Mouse (Mus musculus): ENCODE results near the gene Abcc4.

Gene Abcc4

GRCm38 (mm10) chr14:118712889-118713288 is 6.9 kb upstream of the Abcc4 start:
- no peak for DNase-seq (ENCODE audit: low spot score in 2 of 2)

DNA sequence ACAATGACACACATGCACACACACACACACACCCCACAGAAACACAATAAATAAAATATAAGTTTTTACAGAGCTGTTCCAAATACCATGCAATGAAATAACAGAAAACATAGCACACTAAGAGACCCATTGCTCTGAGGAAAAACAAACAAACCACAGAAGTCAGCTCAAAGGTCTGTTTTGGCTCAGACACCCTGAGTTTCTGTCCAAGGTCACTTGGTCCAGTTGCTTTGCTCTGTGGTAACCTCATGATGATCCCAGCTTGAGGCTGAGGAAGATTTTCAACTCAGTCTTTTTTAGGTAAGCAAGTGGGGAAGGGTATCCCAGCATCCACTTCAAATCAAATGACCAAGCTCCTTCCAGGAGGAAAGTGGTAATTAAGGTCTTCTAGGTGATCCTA is 4.9 kb upstream of the Abcc4 start:
- no peak for DNase-seq (ENCODE audit: low spot score in 2 of 2)

DNA sequence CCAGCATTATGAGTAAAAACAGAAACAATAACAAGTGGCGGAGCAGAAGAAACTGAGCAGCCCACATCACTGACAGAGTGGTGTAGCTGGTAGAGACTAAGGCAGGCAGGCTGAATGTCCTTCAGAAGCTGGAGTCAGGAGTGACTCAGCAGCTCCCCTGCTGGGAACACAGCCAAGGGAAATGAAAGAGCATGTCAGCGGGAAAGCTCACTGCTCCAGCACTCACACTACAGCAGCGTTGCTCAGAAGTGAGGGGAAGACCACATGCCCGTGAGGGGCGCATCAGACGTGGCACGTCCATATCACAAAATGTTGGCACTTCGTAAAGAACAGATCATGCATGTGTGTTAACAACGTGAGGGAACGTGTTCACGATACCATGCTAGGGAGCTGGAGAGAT is 3.7 kb upstream of the Abcc4 start:
- DNase-seq (ENCODE audit: low spot score in 2 of 2) = peak; percentile 88 to 89

- DNase-seq (ENCODE audit: low spot score in 2 of 2) = no peak
Observed at GRCm38 (mm10) chr14:118708126-118708525, 2.1 kb upstream of the Abcc4 start.

GRCm38 (mm10) chr14:118706962-118707361 is 943 bp upstream of the Abcc4 start:
- no peak for DNase-seq (ENCODE audit: low spot score in 2 of 2)

DNA sequence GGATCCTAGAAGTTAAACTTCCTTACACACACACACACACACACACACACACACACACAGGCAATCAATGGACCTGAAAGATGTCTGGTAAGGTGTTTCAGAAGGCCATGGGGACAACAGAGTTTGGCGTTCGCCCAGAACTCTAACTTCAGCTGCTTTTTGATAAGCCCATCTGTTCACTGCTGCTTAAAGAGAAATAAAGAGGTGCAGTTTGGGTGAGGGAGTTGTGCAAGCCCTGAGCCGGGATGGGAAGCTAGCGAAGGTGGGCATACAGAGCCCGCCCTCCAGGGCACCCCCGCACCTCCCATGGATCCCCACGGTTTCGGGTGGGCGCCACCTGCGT is 583 bp downstream of the Abcc4 start:
- DNase-seq (ENCODE audit: low spot score in 2 of 2) = no peak

DNA sequence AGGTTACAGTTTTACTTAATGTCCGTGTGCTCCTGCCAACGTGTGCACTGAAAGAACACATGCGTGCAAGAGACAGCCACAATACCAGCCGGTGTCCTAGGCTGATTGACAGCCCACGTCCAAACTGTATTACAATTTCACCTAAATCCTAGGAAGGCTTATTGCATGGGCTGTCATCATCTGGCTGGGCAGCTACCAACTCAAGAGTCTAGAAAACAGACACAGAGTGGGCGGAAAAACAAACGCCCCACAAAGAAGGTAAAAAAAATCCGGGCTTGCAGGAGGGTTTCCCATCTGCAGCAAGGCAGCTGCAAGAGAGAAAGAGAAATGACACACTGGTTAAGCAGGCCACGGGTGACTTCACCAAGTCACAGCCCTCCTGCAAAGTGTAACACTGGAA is 2.7 kb downstream of the Abcc4 start:
- no peak for DNase-seq (ENCODE audit: low spot score in 2 of 2)

- no peak for DNase-seq (ENCODE audit: low spot score in 2 of 2)
Observed at GRCm38 (mm10) chr14:118701991-118702608, 3.9 kb downstream of the Abcc4 start.

DNA sequence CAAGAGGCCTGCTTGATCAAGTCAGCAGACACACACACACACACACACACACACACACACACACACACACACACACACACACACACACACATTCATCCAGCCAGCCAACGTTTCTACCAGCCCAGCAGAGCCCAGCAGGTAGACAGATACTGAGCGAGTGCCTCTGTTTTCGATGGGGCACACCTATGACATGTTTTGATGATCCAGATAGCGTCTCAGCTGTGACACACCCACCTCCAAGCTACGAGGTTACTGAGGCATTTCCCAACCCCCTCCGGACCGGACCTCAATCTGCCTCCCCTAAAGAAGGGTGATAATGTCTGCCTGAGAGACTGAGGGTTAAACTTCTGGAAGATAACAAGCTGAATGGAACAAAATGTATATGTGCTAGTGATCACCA is 5.4 kb downstream of the Abcc4 start:
- DNase-seq (ENCODE audit: low spot score in 2 of 2) = no peak

DNA sequence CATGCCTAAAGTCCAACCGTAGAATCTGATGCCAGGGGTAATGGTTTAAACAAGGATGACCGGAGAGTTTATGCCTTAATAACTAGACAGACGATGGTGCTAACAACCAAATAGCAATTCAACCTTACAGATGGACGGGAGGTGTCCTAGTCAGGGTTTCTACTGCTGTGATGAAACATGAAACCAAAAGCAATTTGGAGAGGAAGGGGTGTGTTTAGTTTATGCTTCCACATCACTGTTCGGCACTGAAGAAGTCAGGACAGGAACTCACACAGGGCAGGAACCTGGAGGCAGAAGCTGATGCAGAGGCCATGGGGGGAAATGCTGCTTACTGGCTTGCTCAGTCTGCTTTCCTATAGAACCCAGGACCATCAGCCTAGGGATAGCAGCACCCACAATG is 6.1 kb downstream of the Abcc4 start:
- DNase-seq (ENCODE audit: low spot score in 2 of 2) = no peak

GRCm38 (mm10) chr14:118699508-118699907 is 6.5 kb downstream of the Abcc4 start:
- DNase-seq (ENCODE audit: low spot score in 2 of 2) = no peak

GRCm38 (mm10) chr14:118696556-118697289 is 9.3 kb downstream of the Abcc4 start:
- DNase-seq (ENCODE audit: low spot score in 2 of 2) = no peak

GRCm38 (mm10) chr14:118695866-118696265 is 10.2 kb downstream of the Abcc4 start:
- no peak for DNase-seq (ENCODE audit: low spot score in 2 of 2)

DNA sequence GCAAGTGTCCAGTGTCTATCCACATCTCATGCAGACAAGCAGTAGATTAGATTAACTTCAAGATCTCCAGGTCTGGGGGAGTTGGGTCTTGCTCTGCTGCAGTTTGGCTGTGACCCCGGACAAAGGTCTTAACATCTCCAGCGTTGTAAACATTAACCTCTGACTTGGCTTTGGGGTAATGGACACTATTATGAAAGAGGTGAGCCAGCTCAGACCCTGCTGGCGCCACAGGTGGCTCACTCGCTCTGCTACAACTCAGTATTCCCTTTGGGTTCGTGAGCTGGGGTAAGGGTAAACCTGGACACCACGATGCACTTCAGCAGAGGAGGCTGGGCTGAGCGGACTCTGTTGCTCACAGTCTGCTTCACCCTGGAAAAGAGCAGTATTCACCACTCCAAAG is 11.7 kb downstream of the Abcc4 start:
- DNase-seq (ENCODE audit: low spot score in 2 of 2) = no peak

DNA sequence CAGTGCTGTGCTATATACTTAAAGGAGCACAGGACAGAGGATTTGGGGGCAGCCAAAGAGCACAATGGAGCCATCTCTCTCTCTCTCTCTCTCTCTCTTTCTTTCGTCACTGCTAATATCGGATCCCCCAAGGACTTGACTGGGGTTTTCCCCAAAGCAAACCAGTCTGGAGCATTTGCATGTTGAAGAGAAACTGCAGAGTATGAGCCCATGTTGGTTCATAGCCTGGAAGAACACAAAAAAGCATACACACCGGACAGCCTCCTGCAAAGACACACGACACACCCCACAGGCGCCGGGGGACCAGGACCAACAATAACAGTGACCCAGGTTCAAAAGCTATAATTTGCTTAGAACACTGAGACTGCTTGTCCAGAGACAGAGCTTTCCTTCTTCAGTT is 14.1 kb downstream of the Abcc4 start:
- DNase-seq (ENCODE audit: low spot score in 2 of 2) = no peak

GRCm38 (mm10) chr14:118691404-118691803 is 14.6 kb downstream of the Abcc4 start:
- DNase-seq (ENCODE audit: low spot score in 2 of 2) = no peak

DNA sequence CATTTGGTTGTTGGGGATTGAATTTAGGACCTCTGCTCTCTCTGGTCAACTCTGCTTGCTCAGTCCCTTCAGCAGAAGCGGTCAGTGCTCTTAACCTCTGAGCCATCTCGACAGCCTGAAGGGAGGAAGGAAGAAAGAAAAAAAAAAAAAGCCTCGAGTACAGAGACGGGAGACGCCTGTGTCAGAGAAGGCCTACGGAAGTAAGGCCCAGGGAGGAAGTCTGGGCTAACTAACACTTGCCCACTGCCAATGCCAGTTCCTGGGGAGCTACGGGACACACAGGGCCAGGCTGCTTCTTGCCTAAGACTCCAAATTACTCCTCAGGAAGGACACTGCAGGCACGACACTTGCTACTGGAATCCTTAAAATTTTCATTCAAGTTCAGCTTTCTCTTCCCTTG is 15.1 kb downstream of the Abcc4 start:
- DNase-seq (ENCODE audit: low spot score in 2 of 2) = no peak

- DNase-seq (ENCODE audit: low spot score in 2 of 2) = no peak
Observed at GRCm38 (mm10) chr14:118690336-118690735, 15.7 kb downstream of the Abcc4 start.

- DNase-seq (ENCODE audit: low spot score in 2 of 2) = no peak
Observed at GRCm38 (mm10) chr14:118688643-118689042, 17.4 kb downstream of the Abcc4 start.

- no peak for DNase-seq (ENCODE audit: low spot score in 2 of 2)
Observed at GRCm38 (mm10) chr14:118686861-118687260, 19.2 kb downstream of the Abcc4 start.

- DNase-seq (ENCODE audit: low spot score in 2 of 2) = no peak
Observed at GRCm38 (mm10) chr14:118685572-118685971, 20.4 kb downstream of the Abcc4 start.

GRCm38 (mm10) chr14:118682339-118683034 is 23.5 kb downstream of the Abcc4 start:
- no peak for DNase-seq (ENCODE audit: low spot score in 2 of 2)

- no peak for DNase-seq (ENCODE audit: low spot score in 2 of 2)
Observed at GRCm38 (mm10) chr14:118681087-118681486, 24.9 kb downstream of the Abcc4 start.
